Mouse (Mus musculus): ENCODE results near the gene Acad11. TPM values are rescaled to one million over a fixed set of nuclear protein-coding genes. Genes with fewer than 3 reads are reported as not detected.
A peak's percentile ranks its signal among the peaks of the same experiment; 100 is the strongest.

Acad11 gene
- polyA plus RNA-seq, 2 experiments, result 13.5 to 16.3 TPM

DNA sequence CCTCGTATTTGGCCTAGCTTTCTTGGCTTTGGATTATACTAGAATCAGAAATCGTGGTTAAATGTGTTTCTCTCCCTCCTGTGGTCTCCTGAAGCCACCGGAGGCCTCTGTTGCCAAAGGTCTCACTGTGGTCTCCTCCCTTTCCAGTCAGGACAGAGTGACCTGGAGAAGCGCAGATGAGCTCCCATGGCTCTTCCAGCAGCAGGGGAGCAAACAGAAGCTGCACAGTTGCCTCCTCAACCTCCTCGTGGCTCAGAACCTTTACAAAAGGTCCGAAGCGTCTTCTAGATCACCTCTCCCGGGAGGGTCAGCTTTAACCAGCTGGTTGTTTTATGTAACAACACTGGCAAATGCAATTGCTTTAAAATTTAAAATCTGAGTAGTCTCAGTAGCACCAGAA, 28.9 kb upstream of the Acad11 start:
- Histone ChIP-seq H3K4me2 (ENCODE audit: low read depth) (no peak overlapping the region), H3K36me3 (replicated peaks; ENCODE audit: control insufficient read depth, insufficient read depth, low read depth) (no peaks in the 10 kb centered on the region), H3K4me3 (ENCODE audit: insufficient read depth in 1 of 2, low read depth in 2 of 2, low read length in 2 of 2) (no peak overlapping the region), H3K9me3 (ENCODE audit: control insufficient read depth, low read length) (no peaks in the 10 kb centered on the region), H3K9ac (replicated peaks) (no peak overlapping the region), H3K27me3 (ENCODE audit: control insufficient read depth, insufficient read depth, low read length) (no peaks in the 10 kb centered on the region), H3K4me1 (replicated peaks; ENCODE audit: control insufficient read depth in 2 of 2, insufficient read depth in 2 of 2, low read length in 1 of 2) (peaks cover 0 to 3% of the 10 kb centered on the region in 2 experiments; a peak in 2 of 4 replicates), H3K27ac (no peak overlapping the region)
- DNase-seq (ENCODE audit: low read depth in 3 of 3, low spot score in 3 of 3) (no peak), ATAC-seq (ENCODE audit: insufficient read depth) (no peak)
- WGBS (ENCODE audit: insufficient replicate concordance), result 69% methylated on average over 8 of the region's 8 CpGs
- no peak for TF ChIP-seq CTCF (IDR thresholded peaks at IDR 0.05; ENCODE audit: low read depth)
- no peak for TF ChIP-seq EP300 (IDR thresholded peaks at IDR 0.05; ENCODE audit: low read depth)

DNA sequence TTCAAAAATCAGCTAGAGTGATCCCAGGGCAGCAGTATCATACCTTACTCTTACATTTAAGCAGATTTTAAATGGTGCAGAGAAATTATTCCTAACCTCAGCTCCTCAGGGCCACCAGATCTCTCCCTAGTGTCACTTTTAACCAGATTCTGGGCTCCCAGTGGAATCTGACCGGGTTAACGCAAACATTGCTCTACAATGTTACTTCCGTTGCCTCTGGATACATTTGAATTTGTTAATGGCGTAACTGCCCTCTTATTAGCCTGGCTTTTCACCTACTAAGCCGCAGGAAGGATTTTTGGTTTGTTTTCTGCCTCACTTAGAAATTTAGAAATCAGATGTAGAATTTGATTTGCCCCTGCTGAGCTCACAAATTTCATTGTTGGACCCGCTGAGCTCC, 28.5 kb upstream of the Acad11 start:
- ATAC-seq (ENCODE audit: insufficient read depth), result no peak
- TF ChIP-seq EP300 (IDR thresholded peaks at IDR 0.05; ENCODE audit: low read depth), result no peak
- no peak for TF ChIP-seq CTCF (IDR thresholded peaks at IDR 0.05; ENCODE audit: low read depth)
- Histone ChIP-seq H3K4me1 (replicated peaks; ENCODE audit: control insufficient read depth in 2 of 2, insufficient read depth in 2 of 2, low read length in 1 of 2) (peaks cover 0 to 3% of the 10 kb centered on the region in 2 experiments; a peak in 2 of 4 replicates), H3K9ac (replicated peaks) (no peak overlapping the region), H3K9me3 (ENCODE audit: control insufficient read depth, low read length) (no peaks in the 10 kb centered on the region), H3K4me3 (ENCODE audit: insufficient read depth in 1 of 2, low read depth in 2 of 2, low read length in 2 of 2) (no peak overlapping the region), H3K27ac (no peak overlapping the region), H3K27me3 (ENCODE audit: control insufficient read depth, insufficient read depth, low read length) (no peaks in the 10 kb centered on the region), H3K36me3 (replicated peaks; ENCODE audit: control insufficient read depth, insufficient read depth, low read depth) (no peaks in the 10 kb centered on the region), H3K4me2 (ENCODE audit: low read depth) (peak overlapping the region; percentile 9; the same call in 1 of the 2 replicates)
- no peak for DNase-seq (ENCODE audit: low read depth in 3 of 3, low spot score in 3 of 3)
- WGBS (ENCODE audit: insufficient replicate concordance), result 58% methylated on average over 6 of the region's 6 CpGs

DNA sequence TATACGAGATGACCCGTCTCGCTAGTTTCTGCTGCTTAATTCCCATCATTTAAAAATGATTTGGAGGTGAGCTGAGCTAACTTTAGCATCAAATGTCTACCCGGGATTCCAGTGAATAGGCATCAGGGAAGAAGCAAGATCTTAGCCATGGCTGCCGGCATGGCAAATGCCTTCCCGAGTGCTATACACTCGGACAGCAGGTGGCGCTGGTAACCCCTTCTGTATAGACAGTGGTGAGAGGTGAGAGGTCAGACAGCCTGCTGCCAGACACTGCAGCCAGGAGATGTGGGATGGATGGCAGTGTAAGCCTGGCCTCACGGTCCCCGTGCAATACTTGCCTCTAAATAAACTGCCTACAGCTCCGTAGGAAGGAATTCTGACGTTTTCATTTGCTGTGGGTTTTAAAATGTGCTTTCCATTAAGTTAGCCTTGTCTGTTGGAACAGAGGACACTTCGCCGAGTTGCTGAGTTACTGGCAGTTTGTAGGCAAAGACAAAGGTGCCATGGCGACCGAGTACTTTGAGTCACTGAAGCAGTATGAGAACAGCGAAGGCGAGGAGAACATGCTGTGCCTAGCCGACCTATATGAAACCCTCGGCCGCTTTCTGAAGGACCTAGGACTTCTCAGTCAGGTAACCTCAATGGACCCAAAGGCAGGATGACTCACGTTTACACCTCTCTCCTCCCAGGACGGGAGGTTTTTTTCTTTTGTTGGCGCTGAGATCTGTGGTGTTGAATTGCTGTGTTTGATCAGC, 27.7 kb upstream of the Acad11 start:
- Histone ChIP-seq H3K4me1 (replicated peaks; ENCODE audit: control insufficient read depth in 2 of 2, insufficient read depth in 2 of 2, low read length in 1 of 2) (peaks cover 0 to 3% of the 10 kb centered on the region in 2 experiments; a peak in 2 of 4 replicates), H3K27ac (no peak overlapping the region), H3K9me3 (ENCODE audit: control insufficient read depth, low read length) (no peaks in the 10 kb centered on the region), H3K4me3 (ENCODE audit: insufficient read depth in 1 of 2, low read depth in 2 of 2, low read length in 2 of 2) (no peak overlapping the region), H3K27me3 (ENCODE audit: control insufficient read depth, insufficient read depth, low read length) (no peaks in the 10 kb centered on the region), H3K36me3 (replicated peaks; ENCODE audit: control insufficient read depth, insufficient read depth, low read depth) (no peaks in the 10 kb centered on the region), H3K9ac (replicated peaks) (no peak overlapping the region), H3K4me2 (ENCODE audit: low read depth) (peak overlapping the region; percentile 9; the same call in 1 of the 2 replicates)
- WGBS (ENCODE audit: insufficient replicate concordance), result 45% methylated on average over 24 of the region's 24 CpGs
- peak; percentile 70 for ATAC-seq (ENCODE audit: insufficient read depth)
- TF ChIP-seq CTCF (IDR thresholded peaks at IDR 0.05; ENCODE audit: low read depth) (peak; percentile 89), EP300 (IDR thresholded peaks at IDR 0.05; ENCODE audit: low read depth) (no peak)
- DNase-seq (ENCODE audit: low read depth in 3 of 3, low spot score in 3 of 3), result peak; percentile 30 to 40 (median 34)

DNA sequence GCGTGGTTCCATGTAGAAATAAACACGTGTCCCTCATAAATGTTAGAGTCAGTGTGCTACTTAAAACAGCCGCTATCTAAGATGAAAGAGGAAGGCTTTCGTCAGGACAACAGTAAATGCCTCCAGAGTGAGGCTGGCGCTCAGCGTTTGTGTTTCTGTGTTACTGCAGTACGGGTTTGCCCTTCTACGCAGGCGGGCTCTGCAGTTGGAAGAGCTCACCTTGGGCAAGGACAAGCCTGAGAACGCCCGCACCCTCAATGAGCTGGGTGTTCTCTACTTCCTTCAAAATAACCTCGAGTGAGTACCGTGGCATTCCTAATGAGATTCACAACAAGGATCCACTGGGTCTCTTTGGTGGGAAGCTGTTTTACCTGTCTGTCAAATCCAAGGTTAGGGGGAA, 24.9 kb upstream of the Acad11 start:
- Histone ChIP-seq H3K4me3 (ENCODE audit: insufficient read depth in 1 of 2, low read depth in 2 of 2, low read length in 2 of 2) (no peak overlapping the region), H3K4me1 (replicated peaks; ENCODE audit: control insufficient read depth in 2 of 2, insufficient read depth in 2 of 2, low read length in 1 of 2) (peaks cover 0 to 3% of the 10 kb centered on the region in 2 experiments; a peak in 2 of 4 replicates), H3K9me3 (ENCODE audit: control insufficient read depth, low read length) (no peaks in the 10 kb centered on the region), H3K4me2 (ENCODE audit: low read depth) (no peak overlapping the region), H3K9ac (replicated peaks) (no peak overlapping the region), H3K36me3 (replicated peaks; ENCODE audit: control insufficient read depth, insufficient read depth, low read depth) (no peaks in the 10 kb centered on the region), H3K27ac (no peak overlapping the region), H3K27me3 (ENCODE audit: control insufficient read depth, insufficient read depth, low read length) (no peaks in the 10 kb centered on the region)
- ATAC-seq (ENCODE audit: insufficient read depth) (no peak), DNase-seq (ENCODE audit: low read depth in 3 of 3, low spot score in 3 of 3) (no peak)
- TF ChIP-seq EP300 (IDR thresholded peaks at IDR 0.05; ENCODE audit: low read depth) (no peak), CTCF (IDR thresholded peaks at IDR 0.05; ENCODE audit: low read depth) (no peak)
- 70% methylated on average over 13 of the region's 13 CpGs for WGBS (ENCODE audit: insufficient replicate concordance)

DNA sequence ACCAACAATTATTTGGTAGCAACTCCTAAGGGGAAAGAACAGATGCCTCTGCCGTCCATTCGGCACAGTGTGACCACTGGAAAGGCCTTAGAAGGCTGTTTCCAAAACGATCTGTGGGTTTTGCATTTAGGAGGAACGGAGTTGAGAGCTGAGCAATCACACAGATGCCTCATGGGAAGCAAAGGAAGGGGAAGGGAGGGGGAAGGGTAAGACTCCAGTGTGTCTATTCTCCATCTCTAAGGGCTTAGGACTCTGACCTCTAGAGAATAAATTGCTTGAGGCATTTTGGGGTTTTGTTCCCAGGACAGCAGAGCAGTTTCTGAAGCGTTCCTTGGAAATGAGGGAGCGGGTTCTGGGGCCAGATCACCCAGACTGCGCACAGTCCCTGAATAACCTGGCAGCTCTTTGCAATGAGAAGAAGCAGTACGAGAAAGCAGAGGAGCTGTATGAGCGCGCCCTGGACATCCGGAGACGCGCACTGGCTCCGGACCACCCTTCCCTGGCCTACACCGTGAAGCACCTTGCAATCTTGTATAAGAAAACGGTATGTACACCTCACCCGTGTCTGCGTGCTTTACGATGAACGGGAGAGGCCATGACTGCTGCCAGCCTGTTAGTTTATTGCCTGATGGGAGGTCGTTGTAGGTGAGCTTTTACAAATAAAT, 24.0 kb upstream of the Acad11 start:
- Histone ChIP-seq H3K27ac (no peak overlapping the region), H3K9ac (replicated peaks) (no peak overlapping the region), H3K4me2 (ENCODE audit: low read depth) (no peak overlapping the region), H3K36me3 (replicated peaks; ENCODE audit: control insufficient read depth, insufficient read depth, low read depth) (no peaks in the 10 kb centered on the region), H3K9me3 (ENCODE audit: control insufficient read depth, low read length) (no peaks in the 10 kb centered on the region), H3K27me3 (ENCODE audit: control insufficient read depth, insufficient read depth, low read length) (no peaks in the 10 kb centered on the region), H3K4me3 (ENCODE audit: insufficient read depth in 1 of 2, low read depth in 2 of 2, low read length in 2 of 2) (no peak overlapping the region), H3K4me1 (replicated peaks; ENCODE audit: control insufficient read depth in 2 of 2, insufficient read depth in 2 of 2, low read length in 1 of 2) (peaks cover 0 to 3% of the 10 kb centered on the region in 2 experiments; a peak in 2 of 4 replicates)
- no peak for TF ChIP-seq EP300 (IDR thresholded peaks at IDR 0.05; ENCODE audit: low read depth)
- no peak for TF ChIP-seq CTCF (IDR thresholded peaks at IDR 0.05; ENCODE audit: low read depth)
- 75% methylated on average over 21 of the region's 21 CpGs for WGBS (ENCODE audit: insufficient replicate concordance)
- no peak for DNase-seq (ENCODE audit: low read depth in 3 of 3, low spot score in 3 of 3)
- ATAC-seq (ENCODE audit: insufficient read depth), result no peak

Measured in liver, embryonic 14.5 days (tissue).